Mouse (Mus musculus): ENCODE results near the gene Arf3.

Gene Arf3

DNA sequence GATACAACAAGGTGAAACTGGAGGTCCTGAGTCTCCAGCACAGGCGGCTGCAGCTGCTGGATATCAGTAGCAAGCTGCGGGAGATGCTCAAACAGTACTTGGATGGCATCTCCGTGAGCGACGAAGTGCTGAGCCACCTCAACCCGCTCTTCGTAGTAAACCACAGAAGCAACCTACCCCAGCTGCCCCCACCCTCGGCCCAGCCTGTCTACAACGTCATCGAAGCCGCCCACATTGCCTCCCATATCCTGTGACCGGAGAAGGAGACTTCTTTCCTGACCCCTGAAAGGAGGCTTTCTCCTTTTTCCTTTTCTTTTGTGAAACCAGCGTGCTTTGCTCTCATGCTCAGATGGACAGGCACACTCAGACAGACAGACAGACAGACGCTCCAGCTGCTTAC is 40.2 kb downstream of the Arf3 start:
- DNase-seq (ENCODE audit: low read depth, low spot score), result no peak

DNA sequence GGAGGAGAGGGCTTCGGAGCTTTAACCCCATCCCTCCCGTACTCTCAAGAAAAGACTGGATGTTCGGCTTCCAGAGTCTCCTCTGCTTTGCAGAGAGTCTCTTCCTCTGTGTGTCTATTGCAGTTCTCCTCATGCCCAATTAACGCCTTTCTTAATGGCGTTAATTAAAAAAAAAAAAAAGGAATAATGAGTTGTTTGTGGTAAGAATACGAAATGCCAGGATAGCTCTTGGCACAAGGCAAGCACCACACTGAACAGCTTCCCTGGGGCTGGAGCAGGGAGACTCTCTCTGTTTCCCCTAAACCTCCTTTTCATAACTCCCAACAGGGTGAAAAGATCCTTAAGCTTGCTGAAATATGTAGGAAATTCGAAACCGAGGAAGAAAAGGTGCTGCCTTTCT is 40.8 kb downstream of the Arf3 start:
- DNase-seq (ENCODE audit: low read depth, low spot score), result no peak

DNA sequence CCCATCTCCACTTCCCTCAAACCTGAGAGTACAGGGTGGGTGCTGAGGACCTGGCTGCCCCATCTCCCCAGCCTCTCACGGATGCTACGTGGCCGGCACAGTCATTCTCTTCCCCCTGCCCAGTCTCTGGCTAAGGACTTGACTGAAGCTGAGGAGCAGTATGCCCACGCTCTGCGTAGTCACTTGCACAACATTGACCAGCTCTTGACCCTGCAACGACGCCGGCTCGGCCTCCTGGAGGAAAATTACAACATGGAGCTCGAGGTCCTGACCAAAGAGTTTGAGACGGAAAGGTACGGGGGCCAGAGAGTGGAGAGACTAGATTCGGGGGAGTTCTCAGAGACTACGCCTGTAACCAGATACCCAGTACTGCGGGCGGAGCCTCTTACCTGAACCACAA is 45.7 kb downstream of the Arf3 start:
- no peak for DNase-seq (ENCODE audit: low read depth, low spot score)

DNA sequence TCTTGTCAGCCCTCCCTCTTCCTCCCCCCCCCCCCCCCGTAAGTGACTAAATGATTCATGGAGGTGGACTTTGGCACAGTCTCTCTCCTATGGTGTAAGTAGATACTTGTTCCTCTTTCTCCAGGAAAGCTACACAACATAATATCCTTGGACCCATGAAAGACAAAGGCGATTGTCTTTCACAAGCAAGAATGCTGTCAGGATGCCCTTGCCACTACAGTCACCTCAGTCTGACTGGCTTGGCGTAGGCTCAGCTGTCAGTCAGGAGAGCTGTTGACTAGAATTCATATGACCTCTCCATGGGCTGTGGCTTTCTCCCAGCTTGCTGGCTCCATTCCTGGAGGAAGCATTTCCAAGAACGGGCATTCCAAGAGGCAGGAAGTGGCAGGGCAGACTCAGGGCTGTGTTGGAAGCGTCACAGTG is 48.8 kb downstream of the Arf3 start:
- DNase-seq (ENCODE audit: low read depth, low spot score), result no peak

DNA sequence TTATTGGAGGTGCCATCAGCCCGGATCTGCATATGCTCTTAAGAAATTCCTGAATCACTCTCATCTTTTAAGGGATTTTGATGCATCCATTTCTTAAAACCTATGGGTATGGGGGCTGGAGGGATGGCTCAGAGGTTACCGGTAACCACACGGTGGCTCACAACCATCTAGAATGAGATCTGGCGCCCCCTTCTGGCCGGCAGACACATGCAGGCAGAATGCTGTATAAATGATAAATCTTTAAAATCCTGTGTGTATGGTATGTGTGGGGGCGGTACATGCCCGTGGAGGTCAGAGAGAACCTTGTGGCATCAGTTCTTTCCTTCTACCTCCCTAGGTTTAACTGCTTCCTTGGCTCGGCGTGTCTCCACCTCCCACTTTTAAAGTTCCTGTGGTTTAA is 52.6 kb downstream of the Arf3 start:
- DNase-seq (ENCODE audit: low read depth, low spot score), result peak; percentile 13

DNA sequence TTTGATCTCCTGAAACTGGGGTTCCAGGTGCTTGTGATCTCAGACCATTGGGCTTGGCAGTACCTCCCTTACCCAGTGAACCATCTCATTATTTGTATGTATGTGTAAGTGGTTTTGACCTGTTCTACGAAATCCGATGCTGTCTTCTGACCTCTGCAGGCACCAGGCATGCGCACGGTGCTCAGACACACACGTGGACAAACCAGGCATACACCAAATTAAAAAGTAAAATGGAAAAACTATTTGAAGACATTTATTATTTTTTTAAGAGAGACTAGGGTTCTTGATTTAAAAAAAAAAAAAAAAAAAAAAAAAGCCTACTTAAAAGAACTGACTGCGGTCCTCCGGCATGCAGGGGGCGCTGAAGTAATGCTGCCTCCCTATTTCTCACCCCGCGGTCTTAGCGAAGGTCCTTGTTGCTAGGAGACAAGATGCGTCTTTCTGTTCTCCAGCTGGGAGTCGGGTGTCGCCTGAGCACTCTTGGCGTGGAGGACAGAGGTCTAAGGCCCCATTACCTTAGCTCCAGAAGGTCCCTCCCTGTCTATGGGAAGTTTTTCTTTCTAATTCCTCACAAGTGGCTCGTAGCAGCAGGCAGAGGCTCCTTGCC is 55.1 kb downstream of the Arf3 start, which contains the start of gene Ccdc65:
TSS of gene Ccdc65 (plus strand) at position 442 of the 607 bp plus-strand sequence.
- peak; percentile 22 for DNase-seq (ENCODE audit: low read depth, low spot score)

DNA sequence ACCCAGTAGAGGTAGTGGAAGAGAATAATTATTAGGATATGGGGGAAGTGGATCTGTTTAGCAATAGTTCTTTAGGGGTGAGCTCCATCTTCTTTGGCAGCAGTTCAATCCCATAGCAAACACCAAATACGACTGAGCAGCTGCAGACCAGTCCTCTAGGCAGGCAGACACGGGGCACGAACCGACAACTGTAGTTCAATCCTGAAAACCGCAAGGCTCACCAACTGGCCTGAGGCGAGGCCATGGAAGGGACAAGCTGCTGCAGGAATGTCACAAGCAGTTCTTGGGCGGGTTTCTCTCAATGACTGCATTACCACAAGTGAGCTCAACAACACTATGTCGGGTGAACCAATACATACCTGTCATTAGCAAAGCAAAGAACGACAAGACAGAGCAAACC is 58.7 kb downstream of the Arf3 start:
- no peak for DNase-seq (ENCODE audit: low read depth, low spot score)

DNA sequence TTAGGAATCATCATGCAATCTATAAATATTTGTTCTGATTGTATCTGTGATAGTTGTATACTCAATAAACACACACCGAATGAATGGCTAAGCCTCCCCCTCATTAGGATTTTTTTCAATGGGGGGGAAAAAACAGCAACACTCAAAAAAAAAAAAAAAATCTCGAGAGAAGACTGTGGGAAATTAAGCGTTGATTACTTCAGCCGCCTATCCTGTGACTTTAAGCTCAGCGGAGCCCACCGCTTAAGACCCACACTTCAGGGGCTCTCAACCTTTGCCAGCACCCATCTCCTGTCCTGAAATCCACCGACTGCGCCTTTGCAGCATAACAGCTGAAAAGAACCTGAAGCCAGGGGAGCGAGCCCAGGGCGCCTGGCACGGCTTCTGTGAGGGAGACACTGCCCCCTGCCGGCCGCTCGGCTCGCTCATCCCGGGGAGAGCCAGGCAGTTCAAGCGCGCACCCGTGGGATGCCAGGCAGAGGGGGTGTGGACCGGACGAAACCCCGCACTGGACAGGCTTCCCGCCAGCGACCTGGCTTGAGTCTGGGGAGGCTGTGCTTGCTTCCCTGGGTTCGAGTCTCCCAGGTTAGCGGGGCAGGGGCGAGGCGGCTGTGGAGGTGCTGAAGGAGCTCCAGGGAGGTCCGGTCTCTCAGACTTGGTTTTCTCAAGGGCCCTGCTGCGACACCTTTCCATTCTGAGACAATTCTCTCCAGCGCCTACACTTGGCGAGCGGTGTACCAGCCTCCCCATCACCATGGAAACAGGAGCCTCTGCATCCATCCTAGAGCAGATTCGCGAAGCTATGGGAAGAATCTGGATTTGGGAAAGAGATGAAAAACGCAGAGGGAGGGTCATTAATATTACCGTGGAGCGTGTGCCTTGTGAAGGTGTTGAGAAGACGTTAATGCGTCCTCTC is 63.6 kb downstream of the Arf3 start:
- DNase-seq (ENCODE audit: low read depth, low spot score), result peak; percentile 22

DNA sequence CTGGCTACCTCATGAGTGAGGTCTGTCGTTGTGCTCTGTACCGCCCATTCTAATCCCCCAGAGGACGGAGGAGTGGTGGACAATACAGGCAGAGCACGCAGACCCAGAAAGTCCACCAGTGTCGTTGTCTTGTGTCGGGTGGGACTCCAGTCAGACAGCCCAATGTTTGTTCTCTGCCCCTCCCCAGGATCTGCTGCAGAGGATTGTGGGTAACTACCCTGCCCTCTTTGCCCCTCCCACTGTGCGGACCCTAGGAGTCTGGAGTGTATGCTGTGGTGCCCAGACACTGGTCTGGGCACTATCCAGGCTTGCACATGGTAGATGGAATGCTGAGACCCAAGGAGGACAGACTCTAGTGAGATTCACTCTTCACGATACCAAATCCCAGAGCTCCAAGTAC is 66.8 kb downstream of the Arf3 start:
- no peak for DNase-seq (ENCODE audit: low read depth, low spot score)

DNA sequence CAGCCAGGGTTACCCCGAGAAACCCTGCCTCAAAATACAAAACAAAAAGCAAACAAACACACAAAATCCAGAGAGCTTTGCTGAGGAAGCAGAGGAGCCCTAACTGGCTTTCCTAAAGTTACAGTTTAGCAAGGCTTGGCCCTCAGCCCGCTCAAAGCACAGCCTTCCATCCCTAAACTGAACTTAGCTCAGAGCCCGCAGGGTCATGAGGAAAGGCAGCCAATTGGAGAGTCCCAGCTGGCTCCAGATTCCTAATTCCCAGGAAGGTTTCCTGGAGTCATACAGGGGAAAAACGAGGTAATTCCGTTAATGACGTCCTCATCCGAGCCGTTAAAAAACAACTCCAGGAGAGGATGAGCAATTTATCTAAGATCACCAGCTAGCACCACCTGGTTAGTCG is 67.3 kb downstream of the Arf3 start:
- DNase-seq (ENCODE audit: low read depth, low spot score), result no peak

DNA sequence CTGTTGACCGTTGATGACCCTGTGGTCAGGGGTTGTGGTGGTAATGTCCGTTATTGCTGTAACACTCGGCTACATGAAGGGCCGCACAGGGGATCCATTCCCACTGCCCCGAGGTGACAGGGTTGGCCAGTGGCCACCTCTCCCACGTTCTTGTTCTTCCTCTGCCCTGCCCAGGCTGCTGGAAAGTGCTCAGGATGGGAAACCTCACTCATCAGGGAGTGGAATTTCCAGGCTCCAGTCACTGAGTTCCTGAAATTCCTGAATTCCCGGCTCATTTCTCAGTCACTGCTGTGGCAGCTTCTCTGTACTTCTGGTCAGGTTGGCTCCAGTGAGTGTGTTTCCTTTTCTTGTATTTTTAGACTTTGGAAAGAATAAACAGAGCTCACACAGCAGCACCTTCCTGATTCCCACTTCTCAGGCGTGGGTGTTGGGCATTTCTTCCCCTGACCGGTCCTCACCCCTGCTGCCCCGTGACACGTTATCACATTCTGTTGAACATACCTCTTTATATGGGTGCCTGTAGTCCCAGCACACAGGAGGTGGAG is 70.8 kb downstream of the Arf3 start:
- DNase-seq (ENCODE audit: low read depth, low spot score), result no peak

DNA sequence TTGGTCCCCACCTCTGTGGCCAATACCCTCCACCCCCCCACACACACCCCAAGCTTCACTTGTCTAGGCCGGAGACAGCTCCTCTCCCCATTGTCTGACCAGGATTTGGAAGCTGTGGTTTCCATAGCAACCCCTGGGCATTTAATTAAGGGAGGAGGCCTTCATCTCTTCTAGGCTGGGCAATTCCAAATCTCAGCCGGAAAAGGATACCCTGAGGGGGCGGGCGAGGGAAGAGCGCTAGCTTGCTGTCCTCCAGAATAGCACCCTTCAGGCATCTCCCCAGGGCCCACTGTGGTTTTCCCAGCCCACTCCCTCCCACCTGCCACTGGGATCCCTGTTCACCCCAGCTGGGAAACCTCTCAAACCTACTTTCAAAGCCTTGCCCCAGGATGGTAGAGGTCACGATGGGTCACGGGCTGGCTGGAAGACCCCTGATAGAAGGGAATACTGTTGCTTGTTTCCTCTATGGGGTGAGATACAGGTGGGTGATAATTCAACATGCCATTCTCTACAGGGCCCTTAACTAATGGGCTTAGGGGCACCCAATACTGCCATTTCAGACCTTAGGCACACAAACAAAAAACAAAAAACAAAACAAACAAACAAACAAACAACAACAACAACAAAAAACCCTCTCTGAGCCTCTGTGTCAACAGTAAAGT is 71.4 kb downstream of the Arf3 start:
- DNase-seq (ENCODE audit: low read depth, low spot score), result no peak

DNA sequence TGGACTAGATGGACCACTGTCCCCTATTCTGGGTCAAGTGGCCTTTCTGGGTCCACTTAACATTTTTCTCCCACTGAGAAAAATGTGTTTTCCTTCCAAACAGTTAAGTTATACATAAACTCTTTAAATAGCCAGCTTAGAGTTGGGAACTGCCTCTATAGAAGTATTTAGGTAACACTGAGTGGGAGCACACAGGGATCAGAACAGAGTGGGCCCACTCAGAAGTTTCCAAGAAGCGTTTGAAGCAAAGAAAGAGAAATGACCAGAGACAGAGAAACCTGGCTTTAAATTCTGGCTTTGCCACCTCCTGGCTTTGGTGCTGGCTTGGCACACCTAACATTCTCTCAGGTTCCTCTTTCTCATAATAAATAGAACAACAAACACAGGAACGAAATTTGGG is 73.3 kb downstream of the Arf3 start:
- no peak for DNase-seq (ENCODE audit: low read depth, low spot score)

All from c-Kit-negative CD71-positive TER-119-positive erythroid progenitor cells, embryonic 14.5 days (primary cell).